Mouse (Mus musculus) kidney, adult 2 months (tissue): ENCODE measurements around the gene Lrp8.

ENCODE experiments used
- CTCF ChIP-seq: fragments of 200-500 bp; conservative IDR thresholded peaks from 2 replicates; pipeline ENCODE4 v1.5.1; 2011; ENCODE audit warnings: low read depth, mild to moderate bottlenecking, control low read depth, low read length, moderate library complexity, mixed read lengths; ENCODE audit not compliant: insufficient read depth, insufficient read length
- POLR2A ChIP-seq: fragments of 200-500 bp; IDR thresholded peaks from one replicate; pipeline ENCODE4 v1.6.1; 2011; ENCODE audit warnings: low read depth, low read length, control low read depth

DNA sequence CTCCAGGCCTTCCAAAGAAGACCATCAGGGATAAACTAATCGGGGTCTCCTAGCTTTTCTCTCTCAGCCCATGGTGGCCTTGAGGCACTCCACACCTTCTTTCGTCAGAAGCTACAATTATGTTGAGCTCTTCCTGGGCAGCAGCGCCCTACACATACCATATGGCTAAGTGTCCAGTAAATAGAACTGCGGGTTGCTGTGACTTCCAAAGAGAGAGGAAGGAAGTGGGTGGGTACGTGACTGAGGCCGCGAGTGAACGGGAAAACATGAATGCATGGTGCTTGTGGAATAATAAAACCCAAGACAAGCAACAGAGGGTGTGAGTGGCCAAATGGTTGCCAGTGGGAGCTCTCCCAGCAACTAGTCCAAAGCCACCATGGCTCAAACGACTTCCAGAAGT, 47.6 kb downstream of the Lrp8 start:
- no peak for TF ChIP-seq CTCF
- TF ChIP-seq POLR2A = no peak
